Mouse (Mus musculus) liver, postnatal 0 days (tissue): ENCODE measurements around the gene Pla2r1. TPM values are rescaled to one million over a fixed set of nuclear protein-coding genes. Genes with fewer than 3 reads are reported as not detected.

ENCODE experiments used
- ATAC-seq: fragments of 200-750 bp; cut with Nextera tagmentation; 2 replicates; pipeline ENCODE4 v1.8.0; 2017; ENCODE audit warnings: mild to moderate bottlenecking, moderate library complexity
- DNase-seq: peaks from one replicate; pipeline ENCODE4 v3.0.0-alpha.2; 2016
- H3K27ac ChIP-seq: fragments of 300-500 bp; sonication (generic); 2 replicates; pipeline ENCODE4 v1.5.1; 2014; ENCODE audit warnings: antibody characterized with exemption, moderate library complexity, mild to moderate bottlenecking, low read depth
- H3K27me3 ChIP-seq: fragments of 300-500 bp; sonication (generic); 2 replicates; pipeline ENCODE4 v1.6.1; 2014; ENCODE audit warnings: low read length, control low read depth, mixed read lengths; ENCODE audit not compliant: insufficient read depth
- H3K36me3 ChIP-seq: fragments of 300-500 bp; sonication (generic); replicated peaks from 2 replicates; pipeline ENCODE4 v1.6.1; 2014; ENCODE audit warnings: mild to moderate bottlenecking, control low read depth, low read length, moderate library complexity, mixed read lengths; ENCODE audit not compliant: insufficient read depth
- H3K4me1 ChIP-seq: fragments of 300-500 bp; sonication (generic); 2 replicates; pipeline ENCODE4 v1.6.1; 2014; ENCODE audit warnings: antibody characterized with exemption, mild to moderate bottlenecking, control low read depth; ENCODE audit not compliant: insufficient read depth
- H3K4me2 ChIP-seq: fragments of 300-500 bp; sonication (generic); 2 replicates; pipeline ENCODE4 v1.6.1; 2014; ENCODE audit warnings: low read depth, mild to moderate bottlenecking, low read length, moderate library complexity, mixed read lengths
- H3K4me3 ChIP-seq: fragments of 300-500 bp; sonication (generic); 2 replicates; pipeline ENCODE4 v1.5.1; 2014; ENCODE audit warnings: low read depth, low read length
- H3K9ac ChIP-seq: fragments of 300-500 bp; sonication (generic); replicated peaks from 2 replicates; pipeline ENCODE4 v1.6.1; 2014; ENCODE audit warnings: mild to moderate bottlenecking, moderate library complexity
- H3K9me3 ChIP-seq: fragments of 300-500 bp; sonication (generic); 2 replicates; pipeline ENCODE4 v1.6.1; 2016; ENCODE audit warnings: mild to moderate bottlenecking, control low read depth, low read length, mixed read lengths
- CTCF ChIP-seq: sonication (generic); IDR thresholded peaks from 2 replicates; pipeline ENCODE4 v1.5.1; 2016; ENCODE audit warnings: antibody characterized with exemption, low read depth
- EP300 ChIP-seq: IDR thresholded peaks from 2 replicates; pipeline ENCODE4 v1.6.1; 2016; ENCODE audit warnings: antibody characterized with exemption, low read depth, mild to moderate bottlenecking
- WGBS: fragments of 180-500 bp; shearing (Covaris S2); extraction: QIAGEN DNeasy Blood & Tissue Kit; methylation state at CpG from one replicate; pipeline ENCODE4 v1.1.7; 2014; ENCODE audit not compliant: insufficient replicate concordance; 5-methylcytosine and 5-hydroxymethylcytosine counted together
- polyA plus RNA-seq: library from polyadenylated mRNA; unstranded; fragments of >200 nt; fragmentation: Nextera tagmentation; extraction: Ambion mirVana; gene quantifications from 2 replicates; pipeline ENCODE4 v1.2.1, GENCODE M21; 2015

The Pla2r1 gene
- polyA plus RNA-seq, 1 experiment from 2014 or later, result 0.35 TPM

- H3K9ac ChIP-seq, result no peak overlapping the region
- no peaks in the 10 kb centered on the region for H3K36me3 ChIP-seq
- WGBS, result 68% methylated on average over 7 of the region's 7 CpGs
- no peak for TF ChIP-seq EP300
- no peak for TF ChIP-seq CTCF
- H3K4me3 ChIP-seq, result no peak overlapping the region
- peak overlapping the region; percentile 59 for H3K27ac ChIP-seq
- H3K4me2 ChIP-seq, result no peak overlapping the region
- H3K27me3 ChIP-seq, result no peaks in the 10 kb centered on the region
- H3K4me1 ChIP-seq, result peaks cover 12% of the 10 kb centered on the region
- DNase-seq, result no peak
- no peaks in the 10 kb centered on the region for H3K9me3 ChIP-seq
- no peak for ATAC-seq
These were observed 141.9 kb downstream of the Pla2r1 start for GRCm38 (mm10) chr2:60411181-60411580.

- TF ChIP-seq EP300 (no peak; the same call in 1 of the 2 replicates), CTCF (no peak)
- H3K36me3 ChIP-seq, result no peaks in the 10 kb centered on the region
- H3K27me3 ChIP-seq, result no peaks in the 10 kb centered on the region
- 57% methylated on average over 11 of the region's 11 CpGs for WGBS
- peaks cover 12% of the 10 kb centered on the region for H3K4me1 ChIP-seq
- no peaks in the 10 kb centered on the region for H3K9me3 ChIP-seq
- DNase-seq (peak; percentile 32), ATAC-seq (peak; percentile 92)
- H3K27ac ChIP-seq, result peak overlapping the region; percentile 85
- no peak overlapping the region for H3K4me3 ChIP-seq
- H3K9ac ChIP-seq, result no peak overlapping the region
- no peak overlapping the region for H3K4me2 ChIP-seq
These were observed 142.9 kb downstream of the Pla2r1 start for GRCm38 (mm10) chr2:60409989-60410763.

- Histone ChIP-seq H3K4me3 (no peak overlapping the region), H3K27me3 (no peaks in the 10 kb centered on the region), H3K4me2 (no peak overlapping the region), H3K4me1 (peaks cover 12% of the 10 kb centered on the region), H3K27ac (no peak overlapping the region), H3K9ac (no peak overlapping the region), H3K36me3 (no peaks in the 10 kb centered on the region), H3K9me3 (no peaks in the 10 kb centered on the region)
- no peak for ATAC-seq
- no peak for TF ChIP-seq EP300
- no peak for DNase-seq
- WGBS, result 68% methylated on average over 6 of the region's 6 CpGs
These were observed 143.9 kb downstream of the Pla2r1 start for GRCm38 (mm10) chr2:60409194-60409593.

- DNase-seq, result peak; percentile 22
- 53% methylated on average over 2 of the region's 2 CpGs for WGBS
These were observed 145.7 kb downstream of the Pla2r1 start for GRCm38 (mm10) chr2:60407387-60407786.

GRCm38 (mm10) chr2:60405431-60405830 lies 147.7 kb downstream of the Pla2r1 start:
- no peaks in the 10 kb centered on the region for H3K36me3 ChIP-seq
- ATAC-seq, result no peak
- H3K27me3 ChIP-seq, result no peaks in the 10 kb centered on the region
- no peak for DNase-seq
- 70% methylated on average over 5 of the region's 5 CpGs for WGBS
- no peaks in the 10 kb centered on the region for H3K9me3 ChIP-seq
- TF ChIP-seq EP300 (no peak), CTCF (no peak)
- H3K27ac ChIP-seq, result no peak overlapping the region
- no peak overlapping the region for H3K9ac ChIP-seq
- no peak overlapping the region for H3K4me3 ChIP-seq
- no peak overlapping the region for H3K4me2 ChIP-seq
- peaks cover 14% of the 10 kb centered on the region for H3K4me1 ChIP-seq

More at GRCm38 (mm10) chr2:60407387-60407786, 145.7 kb downstream of the Pla2r1 start:
- peaks cover 9% of the 10 kb centered on the region for H3K4me1 ChIP-seq
- H3K27ac ChIP-seq, result no peak overlapping the region
- no peak overlapping the region for H3K9ac ChIP-seq
- no peaks in the 10 kb centered on the region for H3K27me3 ChIP-seq
- H3K4me3 ChIP-seq, result no peak overlapping the region
- no peak overlapping the region for H3K4me2 ChIP-seq
- H3K9me3 ChIP-seq, result no peaks in the 10 kb centered on the region
- ATAC-seq, result no peak
- TF ChIP-seq CTCF (no peak), EP300 (no peak)
- no peaks in the 10 kb centered on the region for H3K36me3 ChIP-seq

GRCm38 (mm10) chr2:60404763-60405162 lies 148.3 kb downstream of the Pla2r1 start:
- Histone ChIP-seq H3K27me3 (no peaks in the 10 kb centered on the region), H3K36me3 (no peaks in the 10 kb centered on the region), H3K9ac (no peak overlapping the region), H3K4me1 (peaks cover 10% of the 10 kb centered on the region), H3K27ac (no peak overlapping the region), H3K4me2 (no peak overlapping the region), H3K4me3 (no peak overlapping the region), H3K9me3 (no peaks in the 10 kb centered on the region)
- TF ChIP-seq CTCF (no peak), EP300 (no peak)
- DNase-seq (no peak), ATAC-seq (no peak)
- WGBS, result 82% methylated on average over 7 of the region's 7 CpGs
